Mouse (Mus musculus) hindbrain, embryonic 16.5 days (tissue): Measurements from ENCODE around the gene Wdr82. TPM values are rescaled to one million over a fixed set of nuclear protein-coding genes. Genes with fewer than 3 reads are reported as not detected.

Experiments
- ATAC-seq: fragments of 200-750 bp; cut with Nextera tagmentation; 2 replicates; pipeline ENCODE4 v1.8.0; 2017; ENCODE audit warnings: moderate TSS enrichment, moderate library complexity
- H3K27ac ChIP-seq: fragments of 300-500 bp; sonication (generic); 2 replicates; pipeline ENCODE4 v1.5.1; 2014; ENCODE audit warnings: low read depth, mild to moderate bottlenecking, control low read depth, low read length, moderate library complexity
- H3K27me3 ChIP-seq: fragments of 300-500 bp; sonication (generic); replicated peaks from 2 replicates; pipeline ENCODE4 v1.6.1; 2014; ENCODE audit warnings: low read length; ENCODE audit not compliant: control insufficient read depth, insufficient read depth
- H3K36me3 ChIP-seq: fragments of 300-500 bp; sonication (generic); 2 replicates; pipeline ENCODE4 v1.6.1; 2014; ENCODE audit warnings: mild to moderate bottlenecking, low read length, moderate library complexity, mixed read lengths; ENCODE audit not compliant: control insufficient read depth, insufficient read depth
- H3K4me1 ChIP-seq: fragments of 300-500 bp; sonication (generic); 2 replicates; pipeline ENCODE4 v1.6.1; 2014; ENCODE audit warnings: low read depth, low read length; ENCODE audit not compliant: control insufficient read depth, insufficient read depth
- H3K4me2 ChIP-seq: fragments of 300-500 bp; sonication (generic); 2 replicates; pipeline ENCODE4 v1.6.1; 2014; ENCODE audit warnings: mild to moderate bottlenecking, low read length, control low read depth, moderate library complexity
- H3K4me3 ChIP-seq: fragments of 300-500 bp; sonication (generic); 2 replicates; pipeline ENCODE4 v1.5.1; 2014; ENCODE audit warnings: mild to moderate bottlenecking, low read length, control low read depth, moderate library complexity
- H3K9ac ChIP-seq: fragments of 300-500 bp; sonication (generic); 2 replicates; pipeline ENCODE4 v1.6.1; 2014; ENCODE audit warnings: low read depth, mild to moderate bottlenecking, control low read depth, low read length, moderate library complexity
- H3K9me3 ChIP-seq: fragments of 300-500 bp; sonication (generic); 2 replicates; pipeline ENCODE4 v1.6.1; 2014; ENCODE audit warnings: mild to moderate bottlenecking, low read length, moderate library complexity; ENCODE audit not compliant: control insufficient read depth
- WGBS: fragments of 180-500 bp; shearing (Covaris S2); extraction: QIAGEN DNeasy Blood & Tissue Kit; methylation state at CpG from one replicate; pipeline ENCODE4 v1.1.7; 2014; 5-methylcytosine and 5-hydroxymethylcytosine counted together
- polyA plus RNA-seq: library from polyadenylated mRNA; unstranded; fragments of >200 nt; fragmentation: Nextera tagmentation; extraction: Ambion mirVana; gene quantifications from 2 replicates; pipeline ENCODE4 v1.2.1, GENCODE M21; 2015

The Wdr82 gene
- polyA plus RNA-seq, 1 experiment from 2014 or later, result 26.7 TPM

GRCm38 (mm10) chr9:106210853-106211609 lies 40.3 kb downstream of the Wdr82 start:
- Histone ChIP-seq H3K27ac (no peak overlapping the region; the same call in 1 of the 2 replicates), H3K27me3 (no peaks in the 10 kb centered on the region), H3K4me2 (peak overlapping the region; percentile 56), H3K4me1 (peaks cover 9% of the 10 kb centered on the region), H3K9ac (peak overlapping the region; percentile 57), H3K4me3 (peak overlapping the region; percentile 29; the same call in 1 of the 2 replicates), H3K36me3 (peaks cover 28% of the 10 kb centered on the region), H3K9me3 (no peaks in the 10 kb centered on the region)
- 35% methylated on average over 9 of the region's 9 CpGs for WGBS
- ATAC-seq, result no peak

- peaks cover 28% of the 10 kb centered on the region for H3K36me3 ChIP-seq
- H3K9ac ChIP-seq, result peak overlapping the region; percentile 57
- H3K4me3 ChIP-seq, result peak overlapping the region; percentile 29
- H3K4me2 ChIP-seq, result peak overlapping the region; percentile 56
- H3K27me3 ChIP-seq, result no peaks in the 10 kb centered on the region
- peak overlapping the region; percentile 51 for H3K27ac ChIP-seq
- H3K4me1 ChIP-seq, result peaks cover 8% of the 10 kb centered on the region
- ATAC-seq, result peak; percentile 86
- H3K9me3 ChIP-seq, result no peaks in the 10 kb centered on the region
- 15% methylated on average over 37 of the region's 37 CpGs for WGBS
Measured at GRCm38 (mm10) chr9:106211680-106212593, 41.2 kb downstream of the Wdr82 start.

- peaks cover 7% of the 10 kb centered on the region for H3K4me1 ChIP-seq
- no peak for ATAC-seq
- H3K4me3 ChIP-seq, result no peak overlapping the region
- no peak overlapping the region for H3K9ac ChIP-seq
- WGBS, result 86% methylated on average over 12 of the region's 12 CpGs
- H3K9me3 ChIP-seq, result no peaks in the 10 kb centered on the region
- no peaks in the 10 kb centered on the region for H3K27me3 ChIP-seq
- H3K36me3 ChIP-seq, result peaks cover 28% of the 10 kb centered on the region
- no peak overlapping the region for H3K4me2 ChIP-seq
- no peak overlapping the region for H3K27ac ChIP-seq
Measured at GRCm38 (mm10) chr9:106212594-106212981, 41.9 kb downstream of the Wdr82 start.

GRCm38 (mm10) chr9:106215341-106216125 lies 44.8 kb downstream of the Wdr82 start:
- no peak overlapping the region for H3K27ac ChIP-seq
- H3K4me3 ChIP-seq, result no peak overlapping the region
- ATAC-seq, result no peak
- peaks cover 7% of the 10 kb centered on the region for H3K4me1 ChIP-seq
- H3K27me3 ChIP-seq, result no peaks in the 10 kb centered on the region
- 84% methylated on average over 6 of the region's 6 CpGs for WGBS
- peaks cover 25% of the 10 kb centered on the region for H3K36me3 ChIP-seq
- no peak overlapping the region for H3K4me2 ChIP-seq
- H3K9ac ChIP-seq, result no peak overlapping the region
- H3K9me3 ChIP-seq, result no peaks in the 10 kb centered on the region

GRCm38 (mm10) chr9:106216971-106217370 lies 46.2 kb downstream of the Wdr82 start:
- H3K27ac ChIP-seq, result no peak overlapping the region
- no peaks in the 10 kb centered on the region for H3K27me3 ChIP-seq
- H3K9me3 ChIP-seq, result no peaks in the 10 kb centered on the region
- WGBS, result 87% methylated on average over 7 of the region's 7 CpGs
- no peak for ATAC-seq
- H3K4me2 ChIP-seq, result no peak overlapping the region
- no peak overlapping the region for H3K9ac ChIP-seq
- H3K36me3 ChIP-seq, result peaks cover 25% of the 10 kb centered on the region
- H3K4me1 ChIP-seq, result peaks cover 2% of the 10 kb centered on the region; the same call in 1 of the 2 replicates
- H3K4me3 ChIP-seq, result no peak overlapping the region

- H3K4me2 ChIP-seq, result no peak overlapping the region
- no peak overlapping the region for H3K27ac ChIP-seq
- WGBS, result 67% methylated on average over 8 of the region's 8 CpGs
- no peak overlapping the region for H3K9ac ChIP-seq
- peaks cover 3% of the 10 kb centered on the region for H3K27me3 ChIP-seq
- H3K4me1 ChIP-seq, result peaks cover 2% of the 10 kb centered on the region; the same call in 1 of the 2 replicates
- no peaks in the 10 kb centered on the region for H3K9me3 ChIP-seq
- H3K36me3 ChIP-seq, result no peaks in the 10 kb centered on the region
- no peak for ATAC-seq
- no peak overlapping the region for H3K4me3 ChIP-seq
Measured at GRCm38 (mm10) chr9:106220894-106221523, 50.3 kb downstream of the Wdr82 start.

- Histone ChIP-seq H3K9ac (no peak within 1 kb of the TSS), H3K36me3 (no peaks in the 10 kb centered on the region), H3K27ac (no peak within 1 kb of the TSS), H3K9me3 (no peaks in the 10 kb centered on the region), H3K4me2 (no peak within 1 kb of the TSS), H3K27me3 (peaks cover 3% of the 10 kb centered on the region), H3K4me3 (no peak within 1 kb of the TSS), H3K4me1 (peaks cover 7% of the 10 kb centered on the region)
- no peak for ATAC-seq
- WGBS, result 87% methylated on average over 4 of the region's 4 CpGs
Measured at GRCm38 (mm10) chr9:106222261-106222851, 51.6 kb downstream of the Wdr82 start, which contains the start of gene Tlr9. Gene Tlr9 (plus strand): TSS chr9:106222598.

- Histone ChIP-seq H3K4me1 (peaks cover 7% of the 10 kb centered on the region), H3K9me3 (no peaks in the 10 kb centered on the region), H3K27ac (no peak overlapping the region), H3K4me3 (no peak overlapping the region), H3K9ac (no peak overlapping the region), H3K27me3 (peaks cover 3% of the 10 kb centered on the region), H3K36me3 (no peaks in the 10 kb centered on the region), H3K4me2 (no peak overlapping the region)
- WGBS, result 90% methylated on average over 4 of the region's 4 CpGs
- ATAC-seq, result no peak
Measured at GRCm38 (mm10) chr9:106222994-106223393, 52.3 kb downstream of the Wdr82 start.
